Comparison of ENCODE assay signal across 8 mouse cellular contexts in genomic region chr17:35703751-35704271, GRCm38 (mm10). TPM values are rescaled to one million over a fixed set of nuclear protein-coding genes. Genes with fewer than 3 reads are reported as not detected.
A peak's percentile ranks its signal among the peaks of the same experiment; 100 is the strongest.
DNase-seq lines count a peak whose midpoint lies in the region; ATAC-seq and TF ChIP-seq lines count a peak whose summit lies in the region.

No protein-coding gene starts in this region.

- peak; percentile 61 for ATAC-seq in midbrain, embryonic 15.5 days (replicated peaks)
- no peak for ATAC-seq in erythroblast, adult 5-6 weeks (replicated peaks; ENCODE audit: low FRiP score, poor library complexity, severe bottlenecking)

- no peak for TF ChIP-seq CTCF in embryonic fibroblast, embryonic 13.5 days (IDR thresholded peaks at IDR 0.05; ENCODE audit: borderline replicate concordance, insufficient read depth, low read length)

- no peak for TF ChIP-seq POLR2A in embryonic fibroblast, embryonic 13.5 days (IDR thresholded peaks at IDR 0.05; ENCODE audit: low read depth, low read length)

- under 1% methylated on average over 14 of the region's 14 CpGs for WGBS in midbrain, embryonic 15.5 days

- H3K36me3 ChIP-seq in midbrain, embryonic 15.5 days (replicated peaks), result no peaks in the 10 kb centered on the region

- DNase-seq in ovary, postnatal 36 days (ENCODE audit: low spot score), result peak; percentile 49
- no peak for DNase-seq in ovary, postnatal 14 days (ENCODE audit: low spot score)
- peak; percentile 64 for DNase-seq in kidney, adult 18-20 months
- DNase-seq in layer of hippocampus, postnatal 14 days (ENCODE audit: low spot score in 2 of 2), result no peak
- no peak for DNase-seq in lung, postnatal 14 days

- peaks cover 3% of the 10 kb centered on the region; the same call in 1 of the 2 replicates for H3K4me1 ChIP-seq in embryonic fibroblast, embryonic 13.5 days (ENCODE audit: control insufficient read depth, insufficient read depth, low read length)
- H3K4me1 ChIP-seq in midbrain, embryonic 15.5 days, result peaks cover 45% of the 10 kb centered on the region

- no peaks in the 10 kb centered on the region for H3K9me3 ChIP-seq in midbrain, embryonic 15.5 days

- peak overlapping the region; percentile 52 for H3K4me2 ChIP-seq in midbrain, embryonic 15.5 days

- 0 out of 2 replicates have a peak overlapping the region, but pooled peaks have one; percentile 3 for H3K4me3 ChIP-seq in embryonic fibroblast, embryonic 13.5 days (ENCODE audit: insufficient read depth, low read length)
- H3K4me3 ChIP-seq in midbrain, embryonic 15.5 days, result peak overlapping the region; percentile 40

- H3K27me3 ChIP-seq in midbrain, embryonic 15.5 days (replicated peaks), result no peaks in the 10 kb centered on the region

- H3K9ac ChIP-seq in midbrain, embryonic 15.5 days, result peak overlapping the region; percentile 47

- H3K27ac ChIP-seq in embryonic fibroblast, embryonic 13.5 days (ENCODE audit: insufficient read depth, low read length), result peak overlapping the region; percentile 74
- H3K27ac ChIP-seq in midbrain, embryonic 15.5 days, result peak overlapping the region; percentile 90

RNA-seq across cellular contexts. Expression of gene Ddr1, which starts 0.6 kb away (rescaled TPM):
- 42.9 and 46.3 TPM in 2 replicates for polyA plus RNA-seq in embryonic fibroblast, embryonic 13.5 days (2011; ENCODE audit: insufficient read length, low read depth, missing spikeins)
- 107 and 118 TPM in 2 replicates for polyA plus RNA-seq in midbrain, embryonic 15.5 days (2015; fragmentation: Nextera tagmentation; extraction: Ambion mirVana)
- 0.21 TPM in 1 of 2 replicates, not detected in the other for total RNA-seq in erythroblast, adult 5-6 weeks (2015; ENCODE audit: low replicate concordance)
- not detected in 2 replicates for total RNA-seq in erythroblast, adult 5-6 weeks (2017; ENCODE audit: low replicate concordance)
- 10 to 100 TPM; 73.6 to 81.0 TPM for total RNA-seq in layer of hippocampus, postnatal 14 days (2021)

RNA-seq across cellular contexts. Expression of gene Gtf2h4, which starts 30.3 kb away (rescaled TPM):
- polyA plus RNA-seq in embryonic fibroblast, embryonic 13.5 days (2011; ENCODE audit: insufficient read length, low read depth, missing spikeins), result 28.7 and 40.5 TPM in 2 replicates
- polyA plus RNA-seq in midbrain, embryonic 15.5 days (2015; fragmentation: Nextera tagmentation; extraction: Ambion mirVana), result 27.6 and 29.5 TPM in 2 replicates
- 3.3 and 5.6 TPM in 2 replicates for total RNA-seq in erythroblast, adult 5-6 weeks (2015; ENCODE audit: low replicate concordance)
- 2.6 and 9.8 TPM in 2 replicates for total RNA-seq in erythroblast, adult 5-6 weeks (2017; ENCODE audit: low replicate concordance)
- 10 to 100 TPM; 23.9 to 25.8 TPM for total RNA-seq in layer of hippocampus, postnatal 14 days (2021)

RNA-seq across cellular contexts. Expression of gene Vars2, which starts 36.4 kb away (rescaled TPM):
- 12.3 and 14.3 TPM in 2 replicates for polyA plus RNA-seq in embryonic fibroblast, embryonic 13.5 days (2011; ENCODE audit: insufficient read length, low read depth, missing spikeins)
- 16.3 and 16.5 TPM in 2 replicates for polyA plus RNA-seq in midbrain, embryonic 15.5 days (2015; fragmentation: Nextera tagmentation; extraction: Ambion mirVana)
- 1.9 and 2.9 TPM in 2 replicates for total RNA-seq in erythroblast, adult 5-6 weeks (2015; ENCODE audit: low replicate concordance)
- 2.1 and 11.0 TPM in 2 replicates for total RNA-seq in erythroblast, adult 5-6 weeks (2017; ENCODE audit: low replicate concordance)
- total RNA-seq in layer of hippocampus, postnatal 14 days (2021), result 10 to 100 TPM; 34.3 to 34.8 TPM

Comparison
In these comparisons a context has a peak if more than half of its experiments do, and no peak if none do; other contexts are left out.
1. DNase-seq: peak in ovary, postnatal 36 days (single experiment) and kidney, adult 18-20 months (single experiment); none in ovary, postnatal 14 days (single experiment), layer of hippocampus, postnatal 14 days (0 of 2) and lung, postnatal 14 days (single experiment).
2. RNA of gene Ddr1, which starts 0.6 kb away (total RNA-seq): 73.6 to 81.0 TPM in layer of hippocampus, postnatal 14 days; 0.21 TPM in erythroblast, adult 5-6 weeks; every median in the first group is over 10 times any median in the second.